ENCODE assay signal across 20 mouse cellular contexts in the genomic region with DNA sequence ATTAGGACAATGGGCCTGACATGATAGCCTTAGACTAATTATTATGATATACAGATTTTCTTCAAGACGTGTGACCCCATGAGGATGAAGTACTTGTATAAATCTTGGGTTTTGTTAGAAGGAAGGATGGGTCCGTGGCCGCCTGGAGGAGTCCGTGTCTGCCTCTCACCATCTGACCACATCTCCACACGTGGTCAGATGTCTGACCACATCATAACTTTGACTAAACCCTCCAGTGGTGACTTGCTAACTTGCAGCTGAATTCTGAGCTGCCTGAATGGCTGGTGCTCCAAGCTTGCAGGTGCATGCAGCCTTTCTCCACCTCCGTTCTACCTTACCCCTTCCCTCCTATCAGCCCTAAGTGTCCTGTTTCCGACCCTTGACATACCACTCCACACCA. TPM values are rescaled to one million over a fixed set of nuclear protein-coding genes. Genes with fewer than 3 reads are reported as not detected.
"Had no signal": no experiment of that assay in that cellular context is flagged by ENCODE, and none has a peak within 500 bp of the region (broad histone marks: within the 10 kb centered on the region; RNA-seq: fewer than 3 reads in every experiment).

No protein-coding gene starts in this region.

- H3K27ac ChIP-seq: limb, embryonic 10.5 days; limb, embryonic 13.5 days; liver, embryonic 12.5 days; liver, embryonic 15.5 days; lung, embryonic 15.5 days; midbrain, embryonic 10.5 days had no signal

- ATAC-seq: liver, embryonic 12.5 days had no signal

- H3K9me3 ChIP-seq: limb, embryonic 10.5 days; limb, embryonic 13.5 days; liver, embryonic 12.5 days; liver, embryonic 15.5 days; lung, embryonic 15.5 days; midbrain, embryonic 10.5 days had no signal

- H3K27me3 ChIP-seq: limb, embryonic 13.5 days had no signal

- H3K36me3 ChIP-seq: limb, embryonic 10.5 days; limb, embryonic 13.5 days; liver, embryonic 12.5 days; liver, embryonic 15.5 days; lung, embryonic 15.5 days; midbrain, embryonic 10.5 days had no signal

- H3K9ac ChIP-seq: limb, embryonic 13.5 days; liver, embryonic 12.5 days; liver, embryonic 15.5 days; lung, embryonic 15.5 days had no signal

- DNase-seq: kidney, adult 11 months; kidney, adult 9 months; kidney, postnatal 14 days; liver; lung, adult 18-20 months; lung, postnatal 10 days; lung, postnatal 36 days; midbrain, embryonic 14.5 days; right cerebral cortex, adult 18-20 months; right cerebral cortex, postnatal 14 days; right cerebral cortex, postnatal 4 days; thymus, adult 18-20 months; thymus, postnatal 36 days had no signal

- H3K4me2 ChIP-seq: limb, embryonic 13.5 days; liver, embryonic 12.5 days; liver, embryonic 15.5 days; lung, embryonic 15.5 days had no signal

- H3K4me1 ChIP-seq: liver, embryonic 12.5 days; liver, embryonic 15.5 days; lung, embryonic 15.5 days; midbrain, embryonic 10.5 days had no signal

- H3K4me3 ChIP-seq: limb, embryonic 10.5 days; limb, embryonic 13.5 days; liver, embryonic 12.5 days; liver, embryonic 15.5 days; lung, embryonic 15.5 days; megakaryocyte, embryonic 14.5 days; midbrain, embryonic 10.5 days had no signal

RNA-seq across cellular contexts. Expression of gene Kcnn3, which starts 17.4 kb away (rescaled TPM):
- polyA plus RNA-seq: liver, embryonic 12.5 days had no signal
